Mouse (Mus musculus): Measurements from ENCODE around the gene Ncf1.
A peak's percentile ranks its signal among the peaks of the same experiment; 100 is the strongest.

GRCm38 (mm10) chr5:134173206-134173605 is 56.2 kb downstream of the Ncf1 start:
- TF ChIP-seq CTCF (conservative IDR thresholded peaks at IDR 0.05; ENCODE audit: low read length), result peak; percentile 97
- no peak for TF ChIP-seq NANOG (IDR thresholded peaks at IDR 0.05; ENCODE audit: borderline replicate concordance, low read length)
